Mouse (Mus musculus): Measurements from ENCODE around the gene Urad.

Gene Urad

DNA sequence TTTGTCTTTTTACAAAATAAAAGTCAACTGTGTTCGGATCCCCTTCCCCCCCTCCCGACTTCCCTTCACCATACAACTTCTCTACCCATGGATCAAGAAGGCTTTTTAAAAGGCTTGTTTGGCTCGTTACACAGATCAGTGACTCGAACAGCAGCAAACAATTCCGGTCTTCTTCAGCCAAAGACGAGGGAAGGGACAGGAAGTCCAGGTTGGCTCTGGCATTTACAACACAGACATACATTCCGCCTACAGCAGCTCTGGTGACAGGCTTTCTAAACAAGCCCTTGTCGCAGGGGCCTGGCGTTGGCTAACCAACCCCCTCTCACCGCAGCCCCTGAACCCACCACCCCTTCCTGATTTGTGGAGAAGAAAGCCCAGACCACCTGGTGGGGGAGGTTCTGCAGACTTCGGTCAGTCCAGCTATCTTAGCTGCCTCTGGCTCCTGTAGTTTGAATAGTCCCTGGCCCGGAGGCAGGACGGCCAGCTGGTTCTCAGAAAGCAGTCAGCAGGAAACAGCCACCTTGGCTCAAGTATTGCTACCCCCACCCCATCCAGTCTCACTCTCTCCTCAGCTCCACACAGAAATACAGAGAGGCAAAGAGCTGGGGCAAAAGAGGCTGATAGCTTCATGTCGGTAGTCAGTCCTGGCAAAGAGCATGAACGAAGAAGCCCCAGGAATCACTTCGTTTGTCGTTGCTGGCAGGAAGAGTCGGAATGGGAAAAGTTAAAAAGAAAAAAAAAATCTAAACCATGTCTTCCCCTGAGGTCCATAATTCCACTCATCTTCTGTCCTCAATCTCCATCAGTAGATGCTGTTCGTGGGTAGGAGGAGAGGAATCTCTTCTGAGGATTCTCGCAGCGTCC lies 21.1 kb downstream of the Urad start:
- no peak for DNase-seq (ENCODE audit: low read depth, low spot score)

DNA sequence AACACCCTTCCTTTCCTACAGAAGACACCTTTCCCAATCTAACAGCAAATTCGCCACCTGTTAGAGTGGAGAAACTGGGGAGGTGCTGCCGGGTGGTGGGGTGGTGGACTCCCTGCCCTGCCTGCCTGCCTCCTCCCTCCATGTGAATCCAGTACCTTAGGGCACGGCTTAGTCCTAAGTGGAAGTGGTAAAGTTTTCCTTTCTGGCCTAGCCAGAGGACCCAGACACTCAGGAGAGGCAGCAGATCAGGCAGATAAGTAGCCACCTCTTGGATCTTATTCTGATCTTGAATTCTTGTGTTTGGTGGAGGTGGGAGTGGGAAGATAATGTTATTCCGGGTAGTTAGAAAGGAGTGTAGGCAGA lies 22.3 kb downstream of the Urad start:
- no peak for DNase-seq (ENCODE audit: low read depth, low spot score)

DNA sequence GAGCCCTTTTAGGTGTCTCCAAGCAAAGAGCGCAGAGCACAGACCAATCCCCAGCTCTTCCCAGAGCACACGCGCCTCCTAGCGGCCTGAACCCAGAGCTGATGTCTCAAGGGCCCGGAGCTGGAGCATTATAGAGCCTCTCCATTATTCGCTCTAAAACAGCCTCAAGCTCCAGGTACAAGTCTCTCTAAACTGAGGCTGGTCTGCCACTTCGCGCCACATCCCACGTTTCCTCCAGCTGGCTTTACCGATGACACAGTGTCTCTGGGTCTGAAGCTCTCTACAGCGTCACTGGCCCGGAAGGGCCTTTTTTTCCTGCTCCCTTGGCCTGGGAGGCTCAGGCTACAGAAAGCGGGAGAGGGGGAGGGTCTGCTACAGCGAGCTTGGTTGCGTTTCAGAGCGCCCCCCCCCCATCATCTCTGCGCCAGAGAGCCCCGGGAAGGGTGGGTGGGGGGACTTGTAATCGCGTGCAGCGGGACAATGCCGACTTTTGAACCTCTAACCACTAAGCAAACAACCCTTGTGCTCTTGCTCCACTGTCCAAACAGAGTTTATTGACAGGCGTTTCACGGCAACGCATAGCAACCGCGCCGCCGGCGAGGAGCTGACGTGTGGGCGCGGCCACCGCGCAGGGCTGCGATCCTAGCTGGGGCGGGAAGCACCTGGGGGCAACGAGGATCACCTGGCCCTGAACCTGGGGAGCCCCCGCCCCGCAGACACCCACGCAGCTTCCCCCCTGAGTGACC lies 22.8 kb downstream of the Urad start:
- DNase-seq (ENCODE audit: low read depth, low spot score) = no peak

DNA sequence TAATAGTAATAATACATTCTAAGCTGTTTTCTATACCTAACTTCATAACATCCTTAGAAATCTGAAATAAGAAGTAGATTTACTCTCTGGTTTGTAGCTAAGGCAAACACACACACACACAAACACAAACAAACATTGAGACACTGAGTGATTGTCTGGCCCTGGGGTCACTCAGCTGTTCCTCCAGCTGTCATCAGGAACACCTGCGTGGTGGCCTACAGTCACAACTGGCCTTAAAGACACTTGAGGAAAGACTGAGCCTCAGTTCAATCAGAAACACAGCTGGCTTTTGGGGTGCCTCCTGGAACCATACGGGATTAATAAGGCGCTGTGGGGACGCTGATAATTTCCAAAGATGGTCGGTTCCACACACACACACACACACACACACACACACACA lies 25.0 kb downstream of the Urad start:
- no peak for DNase-seq (ENCODE audit: low read depth, low spot score)

DNA sequence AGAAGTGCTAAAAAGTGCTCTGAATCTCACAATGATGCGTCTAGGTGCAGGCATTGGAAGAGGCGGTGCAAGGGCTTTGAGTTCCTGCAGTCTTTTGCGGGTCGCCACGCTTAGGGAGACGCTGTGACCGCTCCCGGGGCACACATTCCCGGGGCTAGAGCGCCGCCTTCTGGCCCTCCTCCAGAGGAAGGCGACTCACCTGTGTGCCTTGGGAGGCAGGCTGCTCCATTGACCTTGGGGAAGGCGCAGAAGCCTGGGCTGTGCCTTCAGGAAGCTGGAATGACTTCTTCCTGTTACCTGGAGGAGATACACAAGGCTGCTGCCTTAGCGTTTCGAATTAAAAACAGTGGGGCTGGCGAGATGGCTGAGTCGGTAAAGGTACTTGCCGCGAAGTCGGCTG lies 28.1 kb downstream of the Urad start:
- DNase-seq (ENCODE audit: low read depth, low spot score) = no peak

DNA sequence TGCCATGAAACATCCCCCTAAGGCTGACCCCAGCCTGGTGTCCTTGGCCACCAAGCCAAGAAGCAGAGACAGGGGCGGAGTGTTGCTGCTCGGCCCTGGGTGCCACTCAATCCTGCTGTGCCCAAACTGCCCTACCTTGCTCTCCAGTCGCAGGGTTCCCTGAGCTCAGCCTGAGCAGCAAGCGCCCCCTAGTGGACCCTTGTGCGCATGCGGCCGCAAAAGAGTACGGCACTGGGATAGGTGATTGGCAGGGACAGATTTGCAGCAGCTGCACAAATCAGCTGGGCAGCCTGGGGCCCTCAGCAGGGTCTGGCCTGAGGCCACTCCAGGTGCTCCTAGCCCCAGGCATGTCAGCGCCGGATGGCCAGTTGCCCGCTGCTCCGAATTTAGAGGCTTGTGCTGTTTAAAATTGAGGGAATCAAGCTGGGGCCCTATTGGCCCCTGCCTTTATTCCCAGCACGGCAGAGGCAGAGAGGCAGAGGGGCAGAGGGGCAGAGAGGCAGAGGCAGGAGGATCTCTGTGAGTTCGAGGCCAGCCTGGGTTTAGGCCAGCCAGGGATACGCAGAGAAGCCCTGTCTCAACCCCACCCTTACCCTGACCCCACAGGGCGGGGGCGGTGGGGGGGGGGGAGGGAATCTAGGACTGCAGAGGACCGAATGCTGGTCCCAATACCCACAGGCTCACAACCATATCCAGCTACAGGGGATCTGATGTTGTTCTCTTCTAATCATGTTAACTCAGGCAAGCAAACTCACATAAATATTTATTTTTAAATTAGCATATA lies 28.9 kb downstream of the Urad start:
- DNase-seq (ENCODE audit: low read depth, low spot score) = peak; percentile 19

DNA sequence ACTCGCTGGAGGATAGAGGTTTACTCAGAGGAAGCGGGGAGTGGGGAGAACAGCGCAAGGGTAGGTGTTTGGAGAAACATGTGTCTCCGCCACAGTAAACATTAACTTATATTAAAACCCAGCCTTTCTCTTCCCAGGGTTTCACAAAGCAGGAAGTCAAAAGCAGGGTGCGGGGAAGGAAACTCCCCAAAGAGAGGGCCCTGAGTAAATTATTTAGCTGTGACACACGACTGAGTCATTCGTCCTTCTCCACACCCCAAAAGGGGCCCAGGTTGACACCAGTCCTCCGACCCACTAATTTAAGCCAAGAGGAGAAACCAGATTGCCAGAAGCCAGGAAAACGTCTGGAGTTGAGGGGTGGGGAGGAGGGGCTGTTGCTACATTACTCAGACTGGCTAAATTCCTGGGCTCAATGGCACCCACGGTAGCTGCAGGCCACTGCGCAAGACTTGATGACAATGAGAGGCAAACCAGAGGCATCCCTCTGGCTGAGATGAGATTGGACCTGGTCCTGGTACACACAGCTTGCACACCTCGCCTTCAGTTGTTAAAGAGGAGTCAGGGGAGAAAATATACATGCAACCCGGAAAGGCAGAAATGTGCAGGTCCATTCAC lies 29.6 kb downstream of the Urad start:
- no peak for DNase-seq (ENCODE audit: low read depth, low spot score)

DNA sequence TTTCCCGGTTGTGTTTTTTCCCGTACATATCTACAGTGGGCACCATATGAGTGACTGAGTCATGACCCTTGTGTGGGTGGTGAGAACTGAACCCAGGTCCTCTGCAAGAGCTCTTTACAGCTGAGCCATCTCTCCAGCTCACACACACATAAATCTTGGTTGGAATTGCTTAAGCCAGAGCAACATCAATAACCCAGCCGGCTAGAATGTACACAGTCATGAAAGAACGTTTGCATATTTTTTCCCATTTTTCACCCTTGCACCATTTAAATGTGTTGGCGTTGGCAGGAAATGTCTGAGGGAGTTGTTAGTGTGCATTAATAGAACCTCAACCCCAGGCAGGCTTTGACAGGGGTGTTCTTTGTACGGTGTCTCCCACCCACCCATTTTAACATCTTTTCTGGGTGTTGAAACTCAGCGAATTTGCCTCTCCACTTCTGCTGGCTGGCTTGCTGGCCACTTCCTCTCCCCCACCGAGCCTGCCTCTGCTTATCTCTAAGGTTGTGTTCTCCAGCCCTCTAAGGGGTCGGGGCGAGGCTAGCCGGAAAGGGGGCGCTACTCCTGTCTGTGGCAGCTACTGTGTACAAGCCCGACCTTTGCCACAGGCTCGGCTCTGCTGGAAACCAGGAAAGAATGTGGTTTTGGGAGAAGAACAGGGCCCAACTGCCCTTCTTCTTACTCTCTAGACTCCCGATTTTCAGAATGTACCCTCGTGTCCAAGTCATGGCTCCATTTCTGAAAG lies 30.3 kb downstream of the Urad start:
- no peak for DNase-seq (ENCODE audit: low read depth, low spot score)

DNA sequence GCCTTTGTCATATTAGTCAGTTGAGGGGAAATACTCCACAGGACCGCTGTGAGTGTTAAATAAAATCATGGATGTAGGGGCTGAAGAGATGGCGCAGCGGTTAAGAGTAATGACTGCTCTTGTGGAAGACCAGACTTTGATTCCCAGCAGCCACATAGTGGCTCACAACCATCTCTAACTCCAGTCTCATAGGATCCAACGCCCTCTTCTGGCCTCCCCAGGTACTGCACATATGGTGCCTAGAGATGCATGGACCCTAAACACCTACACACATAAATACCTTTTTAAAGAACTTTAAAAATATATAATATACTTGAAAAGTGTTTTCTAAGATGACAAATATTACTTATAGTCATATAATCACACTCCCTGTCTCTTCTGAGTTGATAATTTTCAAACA lies 37.9 kb downstream of the Urad start:
- no peak for DNase-seq (ENCODE audit: low read depth, low spot score)

DNA sequence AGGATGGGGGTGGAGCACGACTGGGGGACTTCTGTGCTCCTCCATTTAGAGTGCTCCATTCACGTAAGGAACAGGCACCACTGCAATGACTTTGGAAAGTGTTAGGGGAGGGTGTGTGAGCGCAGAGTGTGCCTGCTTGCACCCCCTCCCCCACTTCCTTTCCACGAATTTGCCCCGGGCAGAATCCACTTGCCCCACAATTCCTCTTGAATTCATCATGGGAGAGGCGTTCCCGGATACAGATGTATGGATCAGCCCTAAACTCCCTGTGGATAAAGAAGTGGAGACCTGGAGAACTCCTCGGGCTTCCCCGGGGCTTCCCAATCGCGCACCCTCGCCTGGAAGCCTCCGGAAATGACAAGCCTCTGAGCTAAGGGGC lies 44.7 kb downstream of the Urad start:
- DNase-seq (ENCODE audit: low read depth, low spot score) = no peak

DNA sequence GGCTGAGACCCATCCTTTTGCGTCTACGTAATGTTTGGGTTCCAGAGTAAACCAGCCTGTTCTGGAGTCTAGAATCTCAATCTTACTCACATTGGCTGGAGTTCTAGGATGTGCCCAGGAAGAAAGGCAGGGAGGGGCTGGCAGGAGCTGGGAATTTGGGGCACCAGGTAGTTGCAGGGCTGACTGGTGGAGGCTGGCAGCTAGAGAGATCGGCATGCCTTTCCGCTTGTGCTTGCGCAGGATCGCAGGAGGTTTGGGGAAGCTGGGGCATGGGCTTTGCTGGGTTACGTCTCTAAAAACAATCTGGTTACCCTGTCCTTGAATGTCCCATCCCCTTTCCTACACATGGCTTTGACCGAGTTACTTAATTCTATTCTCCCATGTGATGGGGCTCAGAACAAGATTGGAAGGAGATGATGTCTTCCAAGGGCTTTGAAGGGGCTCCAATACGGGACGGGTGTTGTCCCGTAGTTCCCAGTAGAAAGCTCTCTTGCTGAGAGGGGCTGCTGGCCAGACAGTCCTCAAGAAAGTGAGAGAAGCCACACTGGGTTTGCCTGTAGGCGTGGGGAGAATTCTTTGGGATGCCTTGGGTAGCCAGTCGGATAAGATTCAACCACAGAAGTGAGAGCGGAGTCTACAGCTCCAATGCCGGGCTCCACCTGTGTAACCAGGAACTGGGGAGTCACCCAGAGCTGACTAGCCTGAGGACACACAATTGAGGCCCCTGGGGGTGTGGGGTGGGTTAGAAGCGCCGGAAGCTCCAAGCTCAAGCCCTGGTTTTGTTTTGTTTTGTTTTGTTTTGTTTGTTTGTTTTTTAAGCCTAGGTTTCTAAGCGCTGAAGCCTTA lies 45.3 kb downstream of the Urad start:
- DNase-seq (ENCODE audit: low read depth, low spot score) = no peak

DNA sequence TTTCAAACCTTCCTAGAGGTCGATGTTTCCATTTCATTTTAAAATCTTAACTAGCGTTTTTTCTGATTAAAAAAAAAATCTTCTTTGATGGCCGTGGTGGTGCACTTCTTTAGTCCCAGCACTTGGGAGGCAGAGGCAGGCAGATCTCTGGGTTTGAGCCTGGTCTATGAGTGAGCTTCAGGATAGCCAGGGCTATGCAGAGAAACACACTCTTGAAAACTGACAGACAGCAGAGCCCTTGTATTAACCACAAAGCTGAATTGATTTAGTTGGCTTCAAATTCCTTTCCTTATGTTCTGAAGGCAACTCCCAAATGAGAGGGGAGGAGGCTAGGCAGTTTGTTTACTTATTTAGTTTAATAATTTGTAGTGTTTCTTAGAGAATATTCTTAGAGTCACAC lies 46.5 kb downstream of the Urad start:
- no peak for DNase-seq (ENCODE audit: low read depth, low spot score)

DNA sequence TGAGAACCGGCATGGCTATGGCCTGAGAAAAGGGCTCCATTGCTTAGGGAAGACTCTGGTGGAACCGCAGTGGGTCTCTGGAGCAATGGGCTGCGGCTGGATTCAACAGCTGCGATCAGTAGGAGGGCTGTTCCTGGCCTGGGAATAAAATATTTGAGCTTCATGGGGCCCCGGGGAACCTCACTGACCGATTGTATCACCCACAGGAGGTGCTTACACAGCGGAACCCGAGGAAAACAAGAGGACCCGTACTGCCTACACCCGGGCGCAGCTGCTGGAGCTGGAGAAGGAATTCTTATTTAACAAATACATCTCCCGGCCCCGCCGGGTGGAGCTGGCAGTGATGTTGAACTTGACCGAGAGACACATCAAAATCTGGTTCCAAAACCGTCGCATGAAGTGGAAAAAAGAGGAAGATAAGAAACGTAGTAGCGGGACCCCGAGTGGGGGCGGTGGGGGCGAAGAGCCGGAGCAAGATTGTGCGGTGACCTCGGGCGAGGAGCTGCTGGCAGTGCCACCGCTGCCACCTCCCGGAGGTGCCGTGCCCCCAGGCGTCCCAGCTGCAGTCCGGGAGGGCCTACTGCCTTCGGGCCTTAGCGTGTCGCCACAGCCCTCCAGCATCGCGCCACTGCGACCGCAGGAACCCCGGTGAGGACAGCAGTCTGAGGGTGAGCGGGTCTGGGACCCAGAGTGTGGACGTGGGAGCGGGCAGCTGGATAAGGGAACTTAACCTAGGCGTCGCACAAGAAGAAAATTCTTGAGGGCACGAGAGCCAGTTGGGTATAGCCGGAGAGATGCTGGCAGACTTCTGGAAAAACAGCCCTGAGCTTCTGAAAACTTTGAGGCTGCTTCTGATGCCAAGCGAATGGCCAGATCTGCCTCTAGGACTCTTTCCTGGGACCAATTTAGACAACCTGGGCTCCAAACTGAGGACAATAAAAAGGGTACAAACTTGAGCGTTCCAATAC lies 47.8 kb downstream of the Urad start:
- DNase-seq (ENCODE audit: low read depth, low spot score) = no peak

DNA sequence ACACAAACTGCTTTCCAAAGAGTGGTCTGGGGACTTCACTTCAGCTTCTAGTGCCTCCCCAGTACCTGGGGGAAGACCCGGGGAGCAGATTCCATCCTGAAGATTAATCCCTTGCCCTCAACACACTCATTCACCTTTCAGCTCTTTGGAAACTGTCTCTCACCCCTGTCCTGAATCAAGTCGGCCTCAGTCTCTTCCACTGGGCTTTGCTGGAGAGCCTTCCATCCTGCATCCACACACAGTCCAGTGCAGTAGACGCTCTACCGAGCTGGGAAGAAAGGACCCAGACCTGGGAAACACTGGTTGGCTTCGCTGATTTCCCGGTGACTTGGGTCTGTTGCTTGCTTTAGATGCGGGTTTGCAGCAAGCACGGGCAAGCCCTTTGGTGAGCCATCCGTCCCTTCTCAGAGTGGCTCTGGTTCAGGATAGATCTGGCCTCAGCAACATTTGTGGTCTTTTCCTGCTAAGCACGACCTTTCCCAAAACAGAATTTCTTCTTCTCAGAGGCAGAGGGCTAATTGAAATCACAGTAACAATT lies 49.4 kb downstream of the Urad start:
- no peak for DNase-seq (ENCODE audit: low read depth, low spot score)

DNA sequence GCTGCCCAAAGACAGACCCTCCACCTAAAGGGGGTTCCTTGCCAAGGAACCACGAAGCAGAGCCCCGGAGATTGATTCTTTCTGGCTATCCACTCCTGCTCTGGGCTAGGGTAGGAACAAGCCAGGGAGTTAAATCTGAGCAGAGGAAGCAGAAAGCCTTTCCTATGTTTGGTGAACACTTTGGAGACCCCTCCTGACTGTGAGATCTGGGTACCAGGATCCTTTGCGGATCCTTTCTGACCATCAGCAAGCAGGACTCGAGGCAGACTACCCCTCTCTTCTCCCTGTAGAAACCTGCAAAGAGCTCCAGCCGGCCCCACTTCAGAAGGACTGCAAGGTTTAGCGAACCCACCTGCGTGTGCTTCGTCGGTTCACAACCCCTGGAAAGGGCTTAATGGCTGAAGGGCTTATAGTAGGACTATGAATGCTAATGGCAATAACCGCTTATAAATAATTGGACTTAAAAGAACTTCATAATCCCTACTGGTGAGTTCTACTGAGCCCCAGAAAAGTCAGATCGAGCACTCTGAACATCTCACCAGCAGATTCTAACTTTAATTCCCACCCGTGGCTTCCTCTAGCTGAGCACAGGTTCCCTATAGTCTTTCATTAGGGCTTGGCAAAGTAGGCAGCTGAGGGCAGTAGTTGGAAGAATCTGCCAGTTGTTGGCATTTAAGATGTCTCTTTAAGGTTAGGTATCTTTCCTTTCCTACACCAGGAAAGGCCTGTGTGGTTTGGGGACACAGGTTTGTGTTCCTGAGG lies 50.0 kb downstream of the Urad start:
- no peak for DNase-seq (ENCODE audit: low read depth, low spot score)

DNA sequence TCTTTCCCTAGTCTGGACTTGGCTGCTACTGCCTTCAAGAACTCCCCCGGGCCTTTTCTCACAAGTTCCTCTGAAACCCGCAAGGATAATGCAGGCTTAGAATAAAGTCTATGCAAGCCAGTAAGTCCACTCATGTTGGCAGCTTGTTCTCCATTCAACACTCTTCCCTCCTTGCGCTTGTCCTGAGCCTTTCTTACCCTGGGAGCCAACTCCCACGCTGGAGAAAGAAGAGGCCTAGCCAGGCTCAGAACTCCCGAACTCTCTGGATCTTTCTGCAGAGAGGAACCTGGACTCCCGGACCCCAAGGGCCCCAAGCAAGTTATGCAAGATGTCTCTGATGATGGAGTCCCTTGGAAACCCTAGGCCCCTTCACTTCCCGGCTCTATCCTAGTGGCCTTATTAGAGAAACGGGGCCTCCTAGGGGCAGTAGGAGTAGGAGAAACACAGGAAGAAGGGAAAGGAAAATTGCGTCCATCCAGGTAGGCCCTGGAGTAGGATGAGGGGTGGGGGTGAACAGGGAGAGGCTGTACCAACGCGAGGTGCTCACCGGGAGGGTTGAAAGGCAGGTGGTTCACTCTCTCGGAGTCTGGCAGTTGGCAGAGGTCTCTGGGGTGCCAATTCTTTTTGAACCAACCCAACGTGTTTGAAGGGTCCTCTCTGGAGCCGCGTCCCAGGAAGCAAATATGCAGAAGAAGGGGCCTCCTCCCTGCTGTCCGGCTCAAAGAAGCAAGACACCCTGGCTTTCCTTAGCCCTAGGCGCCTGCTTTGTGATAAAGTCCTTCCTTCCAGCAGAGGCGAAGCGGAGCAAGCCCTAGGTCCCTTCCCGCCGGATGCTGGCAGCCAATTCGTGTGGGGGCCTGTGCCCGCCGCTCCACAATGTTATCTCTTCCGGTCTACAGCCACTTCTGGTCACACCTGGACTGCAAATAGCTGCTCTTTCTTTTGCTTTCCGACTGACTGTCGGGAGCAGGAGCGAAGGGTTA lies 51.3 kb downstream of the Urad start:
- DNase-seq (ENCODE audit: low read depth, low spot score) = no peak

Measured in telencephalon, adult 2 months (tissue).